Mouse (Mus musculus) CH12.LX (cell line): ENCODE results near the gene Dlgap3.

Source experiments
- CHD1 ChIP-seq: IDR thresholded peaks from 2 replicates; pipeline ENCODE4 v1.6.1; 2012; ENCODE audit warnings: low read depth, low read length, improper control_type of control experiment, inconsistent platforms
- CHD2 ChIP-seq: IDR thresholded peaks from 2 replicates; pipeline ENCODE4 v1.6.1; 2011; ENCODE audit warnings: low read length, improper control_type of control experiment
- CTCF ChIP-seq, 2 experiments: IDR thresholded peaks in 1 of 2; conservative IDR thresholded peaks in 1 of 2; 2 replicates each; pipeline ENCODE4 v1.5.1; 2011 to 2012; ENCODE audit warnings: low read depth in 2 of 2, low read length in 2 of 2, improper control_type of control experiment in 1 of 2, inconsistent platforms in 1 of 2, mild to moderate bottlenecking in 1 of 2, moderate library complexity in 1 of 2
- EP300 ChIP-seq: IDR thresholded peaks from 2 replicates; pipeline ENCODE4 v1.6.1; 2011; ENCODE audit warnings: low read length, improper control_type of control experiment
- MYC ChIP-seq: IDR thresholded peaks from 2 replicates; pipeline ENCODE4 v1.6.1; 2011; ENCODE audit warnings: low read depth, mild to moderate bottlenecking, improper control_type of control experiment, low read length
- NRF1 ChIP-seq: IDR thresholded peaks from 2 replicates; pipeline ENCODE4 v1.6.1; 2014; ENCODE audit warnings: low read depth, mild to moderate bottlenecking, inconsistent platforms, low read length, improper control_type of control experiment, moderate library complexity
- RAD21 ChIP-seq: IDR thresholded peaks from 2 replicates; pipeline ENCODE4 v1.6.1; 2011; ENCODE audit warnings: low read depth, mild to moderate bottlenecking, low read length, improper control_type of control experiment, moderate library complexity
- SMC3 ChIP-seq: IDR thresholded peaks from 2 replicates; pipeline ENCODE4 v1.6.1; 2011; ENCODE audit warnings: low read depth, low read length, improper control_type of control experiment
- TBP ChIP-seq: conservative IDR thresholded peaks from 2 replicates; pipeline ENCODE4 v1.6.1; 2011; ENCODE audit warnings: low read depth, low read length, improper control_type of control experiment
- USF1 ChIP-seq: IDR thresholded peaks from 2 replicates; pipeline ENCODE4 v1.6.1; 2014; ENCODE audit warnings: low read depth, mild to moderate bottlenecking, inconsistent platforms, low read length, improper control_type of control experiment
- ZMIZ1 ChIP-seq: IDR thresholded peaks from 2 replicates; pipeline ENCODE4 v1.6.1; 2012; ENCODE audit warnings: low read depth, mild to moderate bottlenecking, inconsistent platforms, low read length, improper control_type of control experiment
- ZNF384 ChIP-seq: IDR thresholded peaks from 2 replicates; pipeline ENCODE4 v1.6.1; 2012; ENCODE audit warnings: low read depth, low read length, improper control_type of control experiment, inconsistent platforms

GRCm38 (mm10) chr4:127263438-127264182 is 94.6 kb downstream of the Dlgap3 start:
- no peak for TF ChIP-seq CTCF (conservative IDR thresholded peaks at IDR 0.05 in 1 of 2, IDR thresholded peaks at IDR 0.05 in 1 of 2; ENCODE audit: low read depth in 2 of 2, low read length in 2 of 2)
- no peak for TF ChIP-seq SMC3
- TF ChIP-seq USF1 = no peak
- TF ChIP-seq ZMIZ1 = no peak
- no peak for TF ChIP-seq EP300
- TF ChIP-seq CHD2 = no peak
- TF ChIP-seq ZNF384 = no peak
- no peak for TF ChIP-seq RAD21
- no peak for TF ChIP-seq NRF1
- no peak for TF ChIP-seq TBP
- no peak for TF ChIP-seq MYC
- no peak for TF ChIP-seq CHD1
